Mouse (Mus musculus) brain, embryonic 14.5 days (tissue): ENCODE data around the gene Vwa3a.

Source experiments
- CTCF ChIP-seq: fragments of 200-500 bp; IDR thresholded peaks from 2 replicates; pipeline ENCODE4 v1.5.1; 2012; ENCODE audit warnings: inconsistent platforms, mild to moderate bottlenecking, moderate library complexity, borderline replicate concordance; ENCODE audit not compliant: insufficient read depth, insufficient read length; ENCODE audit errors: extremely low read depth
- POLR2A ChIP-seq: fragments of 200-500 bp; IDR thresholded peaks from 2 replicates; pipeline ENCODE4 v1.6.1; 2012; ENCODE audit warnings: mild to moderate bottlenecking, inconsistent platforms, borderline replicate concordance; ENCODE audit not compliant: poor library complexity, insufficient read depth, insufficient read length, severe bottlenecking; ENCODE audit errors: extremely low read depth

GRCm38 (mm10) chr7:120771389-120771788 lies 32.3 kb downstream of the Vwa3a start:
- no peak for TF ChIP-seq CTCF
- TF ChIP-seq POLR2A: no peak
